Mouse (Mus musculus) heart, embryonic 13.5 days (tissue): ENCODE results near the gene Isoc2b. TPM values are rescaled to one million over a fixed set of nuclear protein-coding genes. Genes with fewer than 3 reads are reported as not detected.

Source experiments
- ATAC-seq: fragments of 200-750 bp; cut with Nextera tagmentation; 2 replicates; pipeline ENCODE4 v1.8.0; 2017; ENCODE audit warnings: moderate TSS enrichment; ENCODE audit not compliant: insufficient number of reproducible peaks, low FRiP score, low TSS enrichment; ENCODE audit errors: extremely low read depth
- H3K27ac ChIP-seq: fragments of 300-500 bp; sonication (generic); replicated peaks from 2 replicates; pipeline ENCODE4 v1.5.1; 2015; ENCODE audit warnings: moderate library complexity, mild to moderate bottlenecking, inconsistent platforms
- H3K27me3 ChIP-seq: fragments of 300-500 bp; sonication (generic); replicated peaks from 2 replicates; pipeline ENCODE4 v1.6.1; 2015; ENCODE audit warnings: mild to moderate bottlenecking, inconsistent platforms
- H3K36me3 ChIP-seq: fragments of 300-500 bp; sonication (generic); 2 replicates; pipeline ENCODE4 v1.6.1; 2015; ENCODE audit warnings: mild to moderate bottlenecking, inconsistent platforms
- H3K4me1 ChIP-seq: fragments of 300-500 bp; sonication (generic); 2 replicates; pipeline ENCODE4 v1.6.1; 2015; ENCODE audit warnings: inconsistent platforms
- H3K4me2 ChIP-seq: fragments of 300-500 bp; sonication (generic); 2 replicates; pipeline ENCODE4 v1.6.1; 2015; ENCODE audit warnings: inconsistent platforms, mild to moderate bottlenecking, moderate library complexity
- H3K4me3 ChIP-seq: fragments of 300-500 bp; sonication (generic); 2 replicates; pipeline ENCODE4 v1.5.1; 2015; ENCODE audit warnings: moderate library complexity, mild to moderate bottlenecking, inconsistent platforms
- H3K9ac ChIP-seq: fragments of 300-500 bp; sonication (generic); 2 replicates; pipeline ENCODE4 v1.6.1; 2015; ENCODE audit warnings: inconsistent platforms, mild to moderate bottlenecking, moderate library complexity
- H3K9me3 ChIP-seq: fragments of 300-500 bp; sonication (generic); 2 replicates; pipeline ENCODE4 v1.6.1; 2016; ENCODE audit warnings: inconsistent platforms
- WGBS: fragments of 180-500 bp; shearing (Covaris S2); methylation state at CpG from one replicate; pipeline ENCODE4 v1.1.7; 2015; ENCODE audit warnings: mixed read lengths; 5-methylcytosine and 5-hydroxymethylcytosine counted together
- polyA plus RNA-seq: library from polyadenylated mRNA; unstranded; fragments of >200 nt; fragmentation: Nextera tagmentation; extraction: Ambion mirVana; gene quantifications from 2 replicates; pipeline ENCODE4 v1.2.1, GENCODE M21; 2015

The Isoc2b gene
- polyA plus RNA-seq, 1 experiment from 2014 or later = 3.8 TPM

DNA sequence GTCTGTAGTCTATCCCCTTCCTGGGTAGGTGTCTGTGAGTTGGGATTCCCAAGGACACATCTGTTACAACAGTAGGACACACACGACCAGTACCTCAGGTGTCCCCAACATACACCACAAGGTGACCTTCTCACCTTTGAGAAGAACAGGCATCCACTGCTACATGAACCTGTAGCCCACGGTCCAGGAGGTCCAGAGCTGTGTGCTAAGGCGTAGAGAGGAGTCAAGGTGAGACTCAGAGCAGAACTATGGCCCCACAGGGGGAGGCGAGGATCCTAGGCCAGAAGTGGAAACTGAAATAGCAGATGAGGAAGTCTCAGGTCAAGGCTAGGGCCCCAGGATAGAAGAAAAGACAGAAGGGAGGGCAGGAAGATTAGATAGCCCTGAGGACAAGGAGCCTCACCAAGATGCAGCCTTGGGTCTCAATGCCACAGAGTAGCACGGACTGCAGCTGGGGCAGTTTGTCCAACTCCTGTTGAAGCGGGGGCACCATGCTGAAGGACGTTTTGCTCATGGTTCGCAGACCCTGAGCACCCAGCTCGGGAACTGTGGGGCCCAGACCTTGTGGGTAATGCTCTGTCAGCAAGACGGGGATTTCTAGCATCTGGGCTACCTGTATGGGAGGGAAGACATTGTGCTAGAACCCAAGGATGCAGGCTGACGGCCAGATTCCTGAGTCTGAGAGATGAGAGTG, 19.3 kb downstream of the Isoc2b start:
- H3K4me2 ChIP-seq = no peak overlapping the region
- ATAC-seq = no peak
- H3K4me1 ChIP-seq = no peaks in the 10 kb centered on the region
- 64% methylated on average over 11 of the region's 11 CpGs for WGBS
- H3K27ac ChIP-seq = no peak overlapping the region
- no peak overlapping the region for H3K4me3 ChIP-seq
- peaks cover 49% of the 10 kb centered on the region for H3K27me3 ChIP-seq
- H3K9ac ChIP-seq = no peak overlapping the region
- peaks cover 9% of the 10 kb centered on the region; the same call in 1 of the 2 replicates for H3K9me3 ChIP-seq
- no peaks in the 10 kb centered on the region for H3K36me3 ChIP-seq

DNA sequence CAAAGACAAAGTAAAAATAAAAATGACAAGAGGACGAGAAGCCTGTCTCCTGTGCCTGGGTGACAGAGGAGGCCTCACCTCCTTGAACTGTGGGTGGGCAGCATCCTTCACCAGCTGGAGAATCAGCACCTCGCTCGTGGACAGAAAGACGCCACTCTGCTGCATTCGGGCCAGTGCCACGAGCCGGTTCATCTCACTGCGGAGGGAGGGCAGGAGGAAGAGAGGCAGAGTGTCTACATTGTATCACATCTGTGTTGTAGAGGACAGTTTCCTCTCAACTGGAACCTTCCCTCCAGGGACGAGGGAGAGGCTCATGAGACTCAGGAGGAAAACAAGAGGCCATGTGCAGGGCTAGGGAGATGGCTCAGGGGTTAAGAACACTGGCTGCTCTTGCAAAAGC, 20.7 kb downstream of the Isoc2b start:
- ATAC-seq = no peak

DNA sequence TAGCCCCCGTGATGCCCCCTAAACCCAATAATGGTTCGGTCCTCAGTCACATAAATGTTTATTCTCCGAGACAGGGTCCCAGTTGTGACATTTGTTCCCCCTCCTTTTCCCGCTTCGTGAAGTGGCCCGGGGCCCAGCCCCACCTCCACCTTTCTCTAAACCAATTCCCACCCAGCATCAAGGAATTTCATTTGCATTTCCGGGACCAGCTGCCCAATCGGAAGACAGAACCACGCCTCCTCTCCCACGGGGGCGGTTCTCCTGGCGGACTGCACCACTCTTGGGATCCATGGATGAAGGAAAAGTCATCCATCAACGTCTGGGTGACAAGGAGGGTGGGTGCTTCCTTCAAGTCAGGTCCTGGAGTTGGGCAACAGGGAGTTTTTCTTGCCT, 25.1 kb downstream of the Isoc2b start:
- Histone ChIP-seq H3K9me3 (peaks cover 9% of the 10 kb centered on the region; the same call in 1 of the 2 replicates), H3K27me3 (peaks cover 98% of the 10 kb centered on the region), H3K27ac (no peak overlapping the region), H3K9ac (peak overlapping the region; percentile 55), H3K4me1 (peaks cover 28% of the 10 kb centered on the region), H3K4me3 (peak overlapping the region; percentile 48), H3K36me3 (no peaks in the 10 kb centered on the region), H3K4me2 (peak overlapping the region; percentile 73)
- no peak for ATAC-seq
- WGBS = under 1% methylated on average over 13 of the region's 13 CpGs

More for the DNA sequence above, 20.7 kb downstream of the Isoc2b start:
- Histone ChIP-seq H3K4me2 (no peak overlapping the region), H3K9ac (no peak overlapping the region), H3K4me3 (no peak overlapping the region), H3K36me3 (no peaks in the 10 kb centered on the region), H3K9me3 (peaks cover 13% of the 10 kb centered on the region; the same call in 1 of the 2 replicates), H3K27ac (no peak overlapping the region), H3K4me1 (peaks cover 4% of the 10 kb centered on the region), H3K27me3 (peaks cover 63% of the 10 kb centered on the region)
- WGBS = 36% methylated on average over 9 of the region's 9 CpGs

DNA sequence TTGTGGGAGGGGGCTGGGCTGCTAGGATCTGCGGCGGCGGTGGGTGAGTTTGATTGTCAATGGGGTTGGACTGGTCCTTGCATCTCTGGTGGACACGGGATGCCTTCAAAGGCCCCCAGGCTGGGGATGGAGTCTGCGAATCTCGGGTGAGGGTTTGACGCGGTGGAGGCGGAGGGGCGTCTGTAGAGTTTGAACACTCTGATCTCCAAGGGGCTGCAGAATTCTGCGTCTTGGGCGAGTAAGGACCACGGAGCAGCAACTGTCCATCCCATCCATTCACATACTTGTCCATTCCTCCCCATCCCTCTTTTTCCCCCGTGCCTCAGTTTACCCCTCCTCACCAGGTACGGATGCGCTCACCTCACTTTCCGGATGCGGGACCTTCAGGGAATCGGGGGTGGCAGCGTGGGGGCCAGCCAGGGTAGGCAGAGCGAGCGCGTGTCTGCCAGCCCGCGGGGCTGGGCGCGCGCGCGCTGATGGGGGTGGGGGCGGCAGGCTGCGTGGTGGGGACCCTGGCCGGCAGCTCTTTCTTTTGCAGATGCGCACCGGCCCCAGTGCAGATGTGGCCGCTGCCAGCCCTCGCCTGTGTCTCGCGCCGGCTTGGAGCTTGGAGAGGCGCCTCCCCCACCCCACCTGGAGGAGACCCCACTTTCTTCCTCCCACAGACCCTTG, 25.7 kb downstream of the Isoc2b start, which contains the start of gene Shisa7:
Gene Shisa7 (minus strand): TSS at position 452 of the 672 bp plus-strand sequence.
- Histone ChIP-seq H3K27ac (no peak within 1 kb of the TSS), H3K9me3 (peaks cover 9% of the 10 kb centered on the region; the same call in 1 of the 2 replicates), H3K27me3 (peaks cover 98% of the 10 kb centered on the region), H3K36me3 (no peaks in the 10 kb centered on the region), H3K4me3 (peak within 1 kb of the TSS; percentile 48), H3K4me1 (peaks cover 28% of the 10 kb centered on the region), H3K9ac (peak within 1 kb of the TSS; percentile 55), H3K4me2 (peak within 1 kb of the TSS; percentile 73)
- 1% methylated on average over 41 of the region's 41 CpGs for WGBS
- no peak for ATAC-seq

DNA sequence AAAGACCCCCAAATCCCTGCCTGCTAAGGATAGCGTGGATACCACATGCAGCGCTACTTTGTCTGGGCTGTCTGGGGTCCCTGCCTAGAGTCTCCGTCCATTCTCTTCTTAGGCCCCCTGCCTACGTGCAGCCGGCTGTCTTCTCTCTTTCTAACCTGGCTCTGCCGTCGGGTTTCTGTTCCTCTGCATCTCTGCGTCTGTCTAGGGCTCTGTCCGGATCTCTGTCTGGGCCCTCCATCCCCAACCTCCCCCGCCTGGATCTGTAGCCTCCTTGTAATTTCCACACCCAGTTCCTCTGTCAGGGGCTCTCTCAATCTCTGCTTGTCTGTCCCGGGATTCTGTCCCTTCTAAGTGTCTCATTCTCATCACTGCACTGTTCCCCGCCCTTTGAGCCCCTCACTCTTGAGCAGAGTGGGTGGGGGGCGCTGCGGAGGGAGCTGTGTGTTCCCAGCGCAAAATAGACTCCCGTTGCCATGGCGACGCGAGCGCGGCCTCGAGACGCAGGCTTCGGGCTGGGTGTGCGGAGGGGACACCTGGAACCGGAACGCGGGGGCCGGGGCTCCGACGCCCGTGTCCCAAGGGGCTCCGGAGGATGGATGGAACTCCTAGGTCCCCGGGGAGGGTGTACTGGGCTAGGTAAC, 26.3 kb downstream of the Isoc2b start:
- no peak overlapping the region; the same call in 1 of the 2 replicates for H3K9ac ChIP-seq
- peaks cover 28% of the 10 kb centered on the region for H3K4me1 ChIP-seq
- peaks cover 98% of the 10 kb centered on the region for H3K27me3 ChIP-seq
- H3K36me3 ChIP-seq = no peaks in the 10 kb centered on the region
- 2% methylated on average over 34 of the region's 34 CpGs for WGBS
- no peak for ATAC-seq
- peaks cover 9% of the 10 kb centered on the region; the same call in 1 of the 2 replicates for H3K9me3 ChIP-seq
- peak overlapping the region; percentile 48 for H3K4me3 ChIP-seq
- H3K4me2 ChIP-seq = peak overlapping the region; percentile 73
- H3K27ac ChIP-seq = no peak overlapping the region

DNA sequence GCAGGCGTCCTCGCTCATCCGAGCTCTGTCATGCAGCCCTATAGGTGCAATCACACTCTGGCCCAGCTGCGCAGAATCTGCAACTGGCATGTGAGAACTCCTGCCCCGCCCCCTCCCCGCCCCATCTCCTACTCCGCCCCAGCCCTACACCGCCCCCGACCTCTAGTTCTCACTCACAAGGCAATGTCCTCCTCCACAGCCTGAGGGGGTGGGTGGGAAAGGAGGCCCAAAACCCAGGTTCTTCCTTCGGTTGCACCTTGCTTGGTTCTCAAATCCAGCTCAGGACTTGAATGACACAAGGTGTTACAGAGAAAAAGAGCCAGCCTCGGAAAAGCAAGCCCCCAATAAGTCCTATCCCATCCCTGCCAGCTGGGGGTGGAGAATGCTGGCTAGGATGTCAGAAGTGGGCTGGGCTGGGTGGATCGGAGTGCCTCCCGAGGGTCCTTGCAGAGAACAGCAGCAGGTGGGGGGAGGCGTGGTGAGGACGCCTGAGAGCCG, 27.4 kb downstream of the Isoc2b start:
- Histone ChIP-seq H3K27ac (no peak overlapping the region), H3K9ac (peak overlapping the region; percentile 33; the same call in 1 of the 2 replicates), H3K4me3 (peak overlapping the region; percentile 27), H3K36me3 (no peaks in the 10 kb centered on the region), H3K27me3 (peaks cover 100% of the 10 kb centered on the region), H3K9me3 (peaks cover 9% of the 10 kb centered on the region; the same call in 1 of the 2 replicates), H3K4me1 (peaks cover 32% of the 10 kb centered on the region), H3K4me2 (peak overlapping the region; percentile 73)
- no peak; the same call in 1 of the 2 replicates for ATAC-seq
- 2% methylated on average over 16 of the region's 16 CpGs for WGBS

DNA sequence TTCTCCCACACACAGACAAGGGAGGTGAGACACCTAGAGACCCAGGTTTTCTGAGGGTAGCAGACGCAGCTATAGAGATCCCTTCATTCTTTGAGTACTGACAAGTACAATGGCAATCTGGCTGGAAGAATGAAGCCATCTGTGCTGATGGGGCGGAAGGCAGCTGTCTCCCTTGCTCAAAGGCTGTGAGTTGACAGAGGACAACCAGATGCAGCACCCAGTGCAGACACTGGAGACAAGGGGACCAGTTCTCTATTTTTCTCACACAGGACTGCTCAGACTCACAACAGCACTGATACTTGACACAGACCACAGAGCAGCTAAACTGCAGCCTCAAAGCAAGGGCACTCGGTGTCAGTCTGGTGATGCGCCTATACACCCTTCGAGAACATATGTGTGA, 28.0 kb downstream of the Isoc2b start:
- Histone ChIP-seq H3K27me3 (peaks cover 100% of the 10 kb centered on the region), H3K4me1 (peaks cover 33% of the 10 kb centered on the region), H3K36me3 (no peaks in the 10 kb centered on the region), H3K9me3 (peaks cover 7% of the 10 kb centered on the region; the same call in 1 of the 2 replicates), H3K4me2 (no peak overlapping the region), H3K9ac (peak overlapping the region; percentile 33; the same call in 1 of the 2 replicates), H3K4me3 (no peak overlapping the region), H3K27ac (no peak overlapping the region)
- ATAC-seq = no peak
- WGBS = 52% methylated on average over 5 of the region's 5 CpGs

DNA sequence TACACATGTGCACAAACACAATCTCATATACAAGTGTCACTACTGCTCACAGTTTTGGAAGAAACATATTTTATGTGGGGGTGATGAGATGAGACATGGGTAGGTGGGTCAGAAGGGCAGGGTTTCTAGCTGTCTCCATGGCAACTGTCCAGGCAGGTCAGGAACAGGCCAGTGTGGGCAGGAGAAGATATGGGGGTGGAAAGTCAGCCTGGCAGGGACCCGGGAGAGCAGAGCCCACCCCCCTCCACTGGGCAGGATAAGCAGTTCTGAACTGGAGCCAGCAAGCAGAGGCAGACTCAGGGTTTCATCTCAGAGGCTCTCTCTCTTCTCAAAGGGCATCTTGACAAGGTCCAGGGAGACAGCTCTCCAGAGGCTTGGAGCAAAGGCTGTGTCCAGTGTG, 32.4 kb downstream of the Isoc2b start:
- Histone ChIP-seq H3K9ac (no peak overlapping the region), H3K4me2 (no peak overlapping the region), H3K9me3 (no peaks in the 10 kb centered on the region), H3K4me3 (no peak overlapping the region), H3K36me3 (no peaks in the 10 kb centered on the region), H3K27ac (no peak overlapping the region), H3K27me3 (peaks cover 97% of the 10 kb centered on the region), H3K4me1 (peaks cover 19% of the 10 kb centered on the region)
- no peak for ATAC-seq
- 0% methylated on average over 1 of the region's 1 CpGs for WGBS

DNA sequence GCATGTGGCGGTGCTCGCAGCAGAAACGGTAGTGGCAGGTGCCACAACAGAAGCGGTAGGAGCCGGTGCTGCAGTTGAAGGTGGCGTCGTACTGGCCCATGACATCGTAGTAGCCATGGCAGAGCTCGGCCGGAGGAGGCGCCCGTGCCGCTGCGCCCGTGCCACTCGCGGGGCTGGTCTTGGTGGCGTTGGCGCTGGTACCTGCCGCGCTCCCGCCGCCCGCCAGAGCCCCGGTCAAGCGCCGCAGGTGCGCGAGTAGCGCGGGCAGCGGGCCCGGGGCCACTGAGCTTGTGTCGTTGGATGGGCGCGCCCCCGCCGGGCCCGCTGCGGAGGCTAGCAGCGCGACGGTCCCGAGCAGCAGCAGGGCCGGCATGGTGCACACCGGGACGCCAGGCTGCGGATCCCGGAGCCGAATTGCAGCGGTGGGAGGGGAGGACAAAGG, 33.7 kb downstream of the Isoc2b start:
- ATAC-seq = no peak
- WGBS = under 1% methylated on average over 51 of the region's 51 CpGs
- H3K27ac ChIP-seq = no peak overlapping the region
- H3K4me3 ChIP-seq = peak overlapping the region; percentile 58
- peaks cover 97% of the 10 kb centered on the region for H3K27me3 ChIP-seq
- H3K9me3 ChIP-seq = no peaks in the 10 kb centered on the region
- peak overlapping the region; percentile 84 for H3K4me2 ChIP-seq
- H3K36me3 ChIP-seq = no peaks in the 10 kb centered on the region
- peak overlapping the region; percentile 74 for H3K9ac ChIP-seq
- peaks cover 12% of the 10 kb centered on the region for H3K4me1 ChIP-seq

DNA sequence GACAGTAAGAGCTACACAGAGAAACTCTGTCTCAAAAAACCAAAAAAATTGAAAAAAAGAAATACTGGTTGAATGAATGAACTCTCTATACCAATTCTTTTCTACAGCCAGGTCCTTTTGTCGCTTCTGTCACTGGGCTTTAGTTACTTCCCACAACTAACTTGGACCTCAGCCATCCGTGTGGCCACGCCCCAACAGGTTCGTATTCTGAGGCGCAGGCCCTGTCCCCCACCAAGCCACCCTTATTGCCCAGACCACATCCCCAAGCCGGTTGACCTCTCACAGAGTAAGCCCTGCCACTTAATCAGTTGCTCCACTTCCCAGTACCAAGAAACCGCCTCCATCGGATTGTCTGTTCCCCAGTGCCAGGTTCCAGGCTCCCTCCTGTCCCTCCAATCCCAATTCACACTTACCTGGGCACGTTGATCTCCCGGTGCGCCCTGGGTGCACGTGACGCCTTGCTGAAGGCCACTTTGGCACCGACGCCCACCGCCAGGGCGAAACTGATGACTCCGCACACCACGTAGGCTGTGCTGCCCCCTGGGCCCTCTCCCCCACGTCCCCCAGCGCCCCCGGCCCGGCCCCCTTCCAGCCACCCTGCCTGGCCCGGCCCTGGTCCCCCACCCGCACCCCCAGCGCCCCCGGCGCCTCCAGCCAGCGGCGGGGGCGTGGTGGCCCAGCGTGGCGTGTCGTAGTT, 34.3 kb downstream of the Isoc2b start:
- H3K27me3 ChIP-seq = peaks cover 97% of the 10 kb centered on the region
- peak overlapping the region; percentile 58 for H3K4me3 ChIP-seq
- peak overlapping the region; percentile 84 for H3K4me2 ChIP-seq
- no peaks in the 10 kb centered on the region for H3K9me3 ChIP-seq
- H3K27ac ChIP-seq = no peak overlapping the region
- H3K9ac ChIP-seq = peak overlapping the region; percentile 74
- peaks cover 12% of the 10 kb centered on the region for H3K4me1 ChIP-seq
- no peaks in the 10 kb centered on the region for H3K36me3 ChIP-seq
- 3% methylated on average over 34 of the region's 34 CpGs for WGBS
- ATAC-seq = no peak
